Mouse (Mus musculus): Measurements from ENCODE around the gene Usp39. TPM values are rescaled to one million over a fixed set of nuclear protein-coding genes. Genes with fewer than 3 reads are reported as not detected.

Gene Usp39
- polyA plus RNA-seq, 1 experiment from 2014 or later = 113 TPM

GRCm38 (mm10) chr6:72358086-72358764, 13.2 kb upstream of the Usp39 start:
- no peak overlapping the region for H3K27ac ChIP-seq (ENCODE audit: low read depth, low read length)
- no peak overlapping the region for H3K9ac ChIP-seq (ENCODE audit: low read length)
- no peak overlapping the region for H3K4me3 ChIP-seq (ENCODE audit: low read depth, low read length)
- DNase-seq (ENCODE audit: low spot score) (no peak), ATAC-seq (replicated peaks; ENCODE audit: low FRiP score) (no peak)
- H3K4me2 ChIP-seq (ENCODE audit: low read depth, low read length, severe bottlenecking) = no peak overlapping the region; the same call in 1 of the 2 replicates
- H3K9me3 ChIP-seq (ENCODE audit: control insufficient read depth, low read length) = no peaks in the 10 kb centered on the region
- H3K27me3 ChIP-seq (ENCODE audit: control insufficient read depth, insufficient read depth, low read length) = no peaks in the 10 kb centered on the region
- 92% methylated on average over 10 of the region's 10 CpGs for WGBS
- no peaks in the 10 kb centered on the region; the same call in 1 of the 2 replicates for H3K36me3 ChIP-seq (ENCODE audit: control insufficient read depth, insufficient read depth, low read length)
- peaks cover 10% of the 10 kb centered on the region; the same call in 1 of the 2 replicates for H3K4me1 ChIP-seq (replicated peaks; ENCODE audit: control insufficient read depth, insufficient read depth, low read length)

- ATAC-seq (replicated peaks; ENCODE audit: low FRiP score) (no peak), DNase-seq (ENCODE audit: low spot score) (no peak)
- Histone ChIP-seq H3K4me3 (ENCODE audit: low read depth, low read length) (no peak overlapping the region), H3K4me2 (ENCODE audit: low read depth, low read length, severe bottlenecking) (no peak overlapping the region), H3K27ac (ENCODE audit: low read depth, low read length) (no peak overlapping the region), H3K4me1 (replicated peaks; ENCODE audit: control insufficient read depth, insufficient read depth, low read length) (peaks cover 6% of the 10 kb centered on the region; the same call in 1 of the 2 replicates), H3K9ac (ENCODE audit: low read length) (no peak overlapping the region), H3K36me3 (ENCODE audit: control insufficient read depth, insufficient read depth, low read length) (no peaks in the 10 kb centered on the region; the same call in 1 of the 2 replicates), H3K9me3 (ENCODE audit: control insufficient read depth, low read length) (no peaks in the 10 kb centered on the region), H3K27me3 (ENCODE audit: control insufficient read depth, insufficient read depth, low read length) (no peaks in the 10 kb centered on the region)
- 90% methylated on average over 5 of the region's 5 CpGs for WGBS
Observed at GRCm38 (mm10) chr6:72357164-72358079, 12.4 kb upstream of the Usp39 start.

DNA sequence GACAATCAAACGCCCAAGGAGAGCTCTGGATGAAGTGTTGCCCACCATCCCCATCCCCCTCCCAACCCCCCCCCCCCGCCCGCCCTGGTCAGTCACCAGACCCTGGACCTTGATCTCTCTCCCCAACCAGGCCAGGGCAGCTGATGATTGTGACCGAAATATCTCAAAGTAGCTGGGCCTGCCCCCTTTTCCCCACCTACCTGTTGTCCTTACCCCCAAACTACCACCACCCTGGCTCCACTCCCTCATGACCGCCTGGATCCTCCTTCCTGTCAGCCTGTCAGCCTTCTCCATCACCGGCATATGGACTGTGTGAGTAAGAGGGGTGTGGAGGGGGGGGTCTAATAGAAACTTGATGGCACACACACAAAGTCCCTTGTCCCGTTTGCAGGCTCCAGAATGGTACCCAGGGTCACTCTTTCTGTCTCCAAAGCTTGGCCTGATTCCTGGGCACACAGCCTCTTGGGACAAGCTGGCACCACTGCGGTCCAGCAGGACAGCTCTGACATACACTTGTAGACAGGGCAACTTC, 11.1 kb upstream of the Usp39 start:
- no peak overlapping the region for H3K27ac ChIP-seq (ENCODE audit: low read depth, low read length)
- peak overlapping the region; percentile 66; the same call in 1 of the 2 replicates for H3K9ac ChIP-seq (ENCODE audit: low read length)
- 38% methylated on average over 8 of the region's 8 CpGs for whole genome bisulfite sequencing
- ATAC-seq (replicated peaks; ENCODE audit: low FRiP score) (peak; percentile 4; the same call in 1 of the 2 replicates), DNase-seq (ENCODE audit: low spot score) (no peak)
- peak overlapping the region; percentile 96 for H3K4me2 ChIP-seq (ENCODE audit: low read depth, low read length, severe bottlenecking)
- no peaks in the 10 kb centered on the region for H3K9me3 ChIP-seq (ENCODE audit: control insufficient read depth, low read length)
- peaks cover 8% of the 10 kb centered on the region; the same call in 1 of the 2 replicates for H3K4me1 ChIP-seq (replicated peaks; ENCODE audit: control insufficient read depth, insufficient read depth, low read length)
- H3K36me3 ChIP-seq (ENCODE audit: control insufficient read depth, insufficient read depth, low read length) = no peaks in the 10 kb centered on the region; the same call in 1 of the 2 replicates
- no peaks in the 10 kb centered on the region for H3K27me3 ChIP-seq (ENCODE audit: control insufficient read depth, insufficient read depth, low read length)
- H3K4me3 ChIP-seq (ENCODE audit: low read depth, low read length) = peak overlapping the region; percentile 49

- Histone ChIP-seq H3K9ac (ENCODE audit: low read length) (peak within 1 kb of the TSS; percentile 66), H3K36me3 (ENCODE audit: control insufficient read depth, insufficient read depth, low read length) (no peaks in the 10 kb centered on the region; the same call in 1 of the 2 replicates), H3K27ac (ENCODE audit: low read depth, low read length) (no peak within 1 kb of the TSS), H3K4me2 (ENCODE audit: low read depth, low read length, severe bottlenecking) (peak within 1 kb of the TSS; percentile 96), H3K4me3 (ENCODE audit: low read depth, low read length) (peak within 1 kb of the TSS; percentile 49), H3K4me1 (replicated peaks; ENCODE audit: control insufficient read depth, insufficient read depth, low read length) (peaks cover 8% of the 10 kb centered on the region; the same call in 1 of the 2 replicates), H3K9me3 (ENCODE audit: control insufficient read depth, low read length) (no peaks in the 10 kb centered on the region), H3K27me3 (ENCODE audit: control insufficient read depth, insufficient read depth, low read length) (no peaks in the 10 kb centered on the region)
- peak; percentile 84 for ATAC-seq (replicated peaks; ENCODE audit: low FRiP score)
- 1% methylated on average over 63 of the region's 71 CpGs for WGBS
- DNase-seq (ENCODE audit: low spot score) = peak; percentile 86
Observed at GRCm38 (mm10) chr6:72355066-72355911, 10.3 kb upstream of the Usp39 start, which contains the start of gene Tmem150a. TSS of gene Tmem150a (plus strand) at chr6:72355447.

DNA sequence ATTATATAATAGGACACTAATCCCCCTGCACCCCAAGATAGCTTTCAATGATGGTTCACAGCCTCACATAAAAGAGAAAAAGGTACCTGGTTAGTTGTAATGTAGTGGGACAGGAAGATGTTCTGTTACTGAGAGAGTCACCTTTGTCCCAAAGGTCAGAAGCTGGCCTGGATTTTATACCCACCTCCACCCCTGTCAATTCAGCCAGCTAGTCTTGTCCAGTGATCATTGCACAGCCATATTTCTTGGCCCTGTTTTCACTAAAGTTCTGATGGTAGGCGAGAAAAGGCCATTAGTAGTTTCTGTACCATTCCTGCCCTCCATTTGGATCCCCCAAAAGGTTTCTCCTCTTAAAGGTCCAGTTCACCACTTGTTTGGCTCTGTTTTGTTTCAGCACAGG, 9.0 kb upstream of the Usp39 start:
- Histone ChIP-seq H3K4me2 (ENCODE audit: low read depth, low read length, severe bottlenecking) (no peak overlapping the region), H3K27me3 (ENCODE audit: control insufficient read depth, insufficient read depth, low read length) (no peaks in the 10 kb centered on the region), H3K36me3 (ENCODE audit: control insufficient read depth, insufficient read depth, low read length) (peaks cover 6% of the 10 kb centered on the region; the same call in 1 of the 2 replicates), H3K27ac (ENCODE audit: low read depth, low read length) (no peak overlapping the region), H3K4me3 (ENCODE audit: low read depth, low read length) (no peak overlapping the region), H3K9me3 (ENCODE audit: control insufficient read depth, low read length) (no peaks in the 10 kb centered on the region), H3K4me1 (replicated peaks; ENCODE audit: control insufficient read depth, insufficient read depth, low read length) (peaks cover 8% of the 10 kb centered on the region; the same call in 1 of the 2 replicates), H3K9ac (ENCODE audit: low read length) (no peak overlapping the region)
- ATAC-seq (replicated peaks; ENCODE audit: low FRiP score) (no peak), DNase-seq (ENCODE audit: low spot score) (no peak)
- WGBS = 67% methylated on average over 1 of the region's 1 CpGs

- no peak for DNase-seq (ENCODE audit: low spot score)
- no peak overlapping the region for H3K27ac ChIP-seq (ENCODE audit: low read depth, low read length)
- no peak for ATAC-seq (replicated peaks; ENCODE audit: low FRiP score)
- no peak overlapping the region for H3K9ac ChIP-seq (ENCODE audit: low read length)
- peaks cover 6% of the 10 kb centered on the region; the same call in 1 of the 2 replicates for H3K36me3 ChIP-seq (ENCODE audit: control insufficient read depth, insufficient read depth, low read length)
- peaks cover 10% of the 10 kb centered on the region; the same call in 1 of the 2 replicates for H3K4me1 ChIP-seq (replicated peaks; ENCODE audit: control insufficient read depth, insufficient read depth, low read length)
- no peak overlapping the region for H3K4me2 ChIP-seq (ENCODE audit: low read depth, low read length, severe bottlenecking)
- H3K4me3 ChIP-seq (ENCODE audit: low read depth, low read length) = no peak overlapping the region
- 70% methylated on average over 5 of the region's 5 CpGs for WGBS
- no peaks in the 10 kb centered on the region for H3K27me3 ChIP-seq (ENCODE audit: control insufficient read depth, insufficient read depth, low read length)
- H3K9me3 ChIP-seq (ENCODE audit: control insufficient read depth, low read length) = no peaks in the 10 kb centered on the region
Observed at GRCm38 (mm10) chr6:72352636-72353405, 7.8 kb upstream of the Usp39 start.

DNA sequence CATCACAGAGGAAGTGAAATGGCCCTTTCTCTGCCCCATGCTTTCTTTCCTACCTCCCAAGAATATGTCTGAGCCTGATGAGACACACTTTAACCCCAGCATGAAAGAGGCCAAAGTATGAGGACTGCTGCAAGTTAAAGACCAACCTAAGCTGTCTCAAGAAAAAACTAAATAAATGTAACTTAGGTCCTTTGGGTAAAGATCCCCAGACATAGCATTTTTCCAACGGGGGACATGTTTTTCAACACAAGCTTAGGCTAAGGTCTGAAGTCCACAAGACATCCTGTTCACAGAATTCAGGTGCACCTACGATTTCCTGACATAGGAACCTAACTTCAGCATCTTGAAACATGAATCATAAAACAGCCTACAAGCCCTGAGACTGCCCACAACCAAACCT, 5.2 kb upstream of the Usp39 start:
- Histone ChIP-seq H3K9me3 (ENCODE audit: control insufficient read depth, low read length) (no peaks in the 10 kb centered on the region), H3K36me3 (ENCODE audit: control insufficient read depth, insufficient read depth, low read length) (peaks cover 6% of the 10 kb centered on the region; the same call in 1 of the 2 replicates), H3K4me3 (ENCODE audit: low read depth, low read length) (no peak overlapping the region), H3K27me3 (ENCODE audit: control insufficient read depth, insufficient read depth, low read length) (no peaks in the 10 kb centered on the region), H3K27ac (ENCODE audit: low read depth, low read length) (no peak overlapping the region), H3K4me2 (ENCODE audit: low read depth, low read length, severe bottlenecking) (no peak overlapping the region), H3K4me1 (replicated peaks; ENCODE audit: control insufficient read depth, insufficient read depth, low read length) (peaks cover 9% of the 10 kb centered on the region; the same call in 1 of the 2 replicates), H3K9ac (ENCODE audit: low read length) (no peak overlapping the region)
- no peak for DNase-seq (ENCODE audit: low spot score)
- ATAC-seq (replicated peaks; ENCODE audit: low FRiP score) = no peak
- 90% methylated on average over 2 of the region's 2 CpGs for WGBS
